Mouse (Mus musculus): ENCODE results near the gene Fam19a2.
A peak's percentile ranks its signal among the peaks of the same experiment; 100 is the strongest.

The Fam19a2 gene

DNA sequence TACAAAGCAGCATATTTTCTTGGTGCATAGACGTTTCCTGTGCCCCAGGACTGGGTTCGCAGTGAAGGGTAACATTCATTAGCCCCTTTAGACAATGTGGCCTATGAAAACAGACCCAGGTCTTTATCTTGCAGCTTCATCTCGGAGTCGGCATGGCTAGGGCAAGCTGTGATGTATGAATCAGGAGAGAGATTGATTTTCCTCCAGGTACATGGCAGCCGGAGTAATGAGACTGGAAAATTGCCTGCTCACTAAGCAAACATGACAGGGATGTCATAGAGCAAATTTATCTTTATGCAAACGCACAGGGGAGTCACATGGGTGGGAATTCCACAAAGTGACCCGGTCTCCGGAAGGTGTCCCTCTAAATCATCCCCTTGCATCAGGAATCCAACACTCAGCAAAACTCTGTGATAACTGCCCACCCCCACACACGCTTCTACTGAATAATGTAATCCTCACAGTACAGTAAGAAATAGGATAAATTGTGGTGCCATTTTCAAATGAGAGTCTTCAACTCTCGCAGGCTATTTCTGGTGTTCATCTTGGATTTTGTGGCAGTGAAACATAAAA is 306.9 kb downstream of the Fam19a2 start:
- no peak for DNase-seq (ENCODE audit: low spot score in 2 of 2)

DNA sequence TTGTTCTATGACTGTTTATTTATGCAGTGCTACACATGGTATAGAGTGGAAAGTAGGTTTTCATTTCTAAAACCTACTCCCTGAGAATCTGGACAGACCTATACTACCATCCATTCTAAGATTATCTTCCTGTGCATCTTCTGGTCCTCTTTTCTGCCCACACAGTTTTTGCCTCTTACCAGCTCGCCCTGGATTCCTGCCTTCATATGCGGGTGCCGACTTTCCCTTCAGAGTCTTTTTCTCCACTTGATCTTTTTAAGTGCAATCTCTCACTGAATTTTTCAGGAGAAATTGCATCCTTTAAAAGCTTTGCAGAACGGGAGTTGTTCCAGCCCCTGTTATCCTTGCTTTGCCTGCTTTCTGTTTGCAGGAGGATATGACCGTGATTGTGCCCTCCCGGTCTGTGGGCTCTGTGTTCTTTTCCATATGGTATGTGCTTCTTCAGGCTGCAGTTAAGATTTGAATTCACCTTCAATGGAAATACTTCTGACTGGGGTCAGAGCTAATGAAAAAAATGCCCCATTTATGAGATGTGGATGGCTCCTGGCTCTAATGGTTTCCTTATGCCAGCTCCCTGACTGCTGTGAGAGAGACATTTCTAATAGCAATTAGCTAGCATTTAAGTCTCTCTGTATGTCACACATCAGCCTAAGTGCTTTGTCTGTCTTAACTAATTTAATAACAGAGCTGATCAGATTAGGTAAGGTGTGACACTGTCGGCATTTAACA is 308.7 kb downstream of the Fam19a2 start:
- DNase-seq (ENCODE audit: low spot score in 2 of 2), result peak in 1 of 2 experiments; percentile 60

DNA sequence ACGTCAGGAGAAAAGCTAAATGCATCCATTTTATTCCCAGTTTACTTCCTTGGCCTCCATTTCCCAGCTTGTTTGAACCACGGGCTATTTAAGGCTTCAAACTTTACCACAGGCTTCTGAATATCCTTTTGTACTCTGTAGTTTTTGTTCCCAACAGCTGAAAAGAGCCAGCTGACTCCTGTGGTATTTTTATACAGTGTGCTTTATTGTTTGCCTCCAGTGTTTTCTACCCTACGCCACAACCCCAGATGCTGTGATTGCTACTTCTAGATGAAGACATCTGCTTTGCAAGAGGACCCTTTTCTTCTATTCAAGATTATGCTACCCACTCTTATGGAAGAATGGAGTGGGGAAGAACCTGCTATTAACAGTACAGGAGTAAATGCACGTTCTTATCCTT is 314.0 kb downstream of the Fam19a2 start:
- DNase-seq (ENCODE audit: low spot score in 2 of 2), result peak in 1 of 2 experiments; percentile 43

DNA sequence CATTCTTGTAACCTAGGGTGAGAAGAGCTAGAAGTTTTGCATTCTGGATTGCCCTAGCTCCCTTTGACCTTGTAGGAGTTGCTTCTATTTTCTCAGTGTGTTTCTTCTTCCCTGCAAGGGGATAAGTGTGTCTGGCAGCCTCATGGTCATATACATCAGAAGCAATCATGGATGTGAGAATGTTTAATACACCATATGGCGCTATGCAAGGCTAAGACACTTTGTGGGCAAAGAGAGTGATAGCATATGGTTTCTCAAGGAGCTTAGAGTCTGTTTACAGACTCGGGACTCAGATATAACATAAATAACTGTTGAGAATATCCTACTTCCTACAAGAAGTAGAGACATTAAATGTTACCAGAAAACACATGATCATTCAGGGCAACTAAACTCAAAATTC is 315.2 kb downstream of the Fam19a2 start:
- DNase-seq (ENCODE audit: low spot score in 2 of 2), result no peak

DNA sequence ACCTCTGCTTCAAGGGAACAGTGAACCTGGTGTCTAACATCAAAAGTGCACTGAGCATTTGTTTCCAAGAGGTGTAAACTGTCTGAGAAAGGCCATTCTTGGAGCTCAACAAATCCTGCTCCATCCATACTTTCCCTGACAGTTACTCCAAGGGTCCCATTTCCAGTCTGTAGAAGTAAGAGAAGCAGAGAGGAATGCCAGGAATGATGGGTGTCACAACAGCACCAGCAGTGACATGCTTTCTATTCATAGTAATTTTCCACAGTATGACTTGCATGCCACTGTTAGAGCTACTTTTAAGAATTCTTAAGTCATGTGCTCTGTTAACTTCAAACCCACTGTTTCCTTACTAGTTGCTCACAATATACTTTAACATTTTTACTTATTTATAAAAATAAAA is 331.2 kb downstream of the Fam19a2 start:
- DNase-seq (ENCODE audit: low spot score in 2 of 2), result no peak

DNA sequence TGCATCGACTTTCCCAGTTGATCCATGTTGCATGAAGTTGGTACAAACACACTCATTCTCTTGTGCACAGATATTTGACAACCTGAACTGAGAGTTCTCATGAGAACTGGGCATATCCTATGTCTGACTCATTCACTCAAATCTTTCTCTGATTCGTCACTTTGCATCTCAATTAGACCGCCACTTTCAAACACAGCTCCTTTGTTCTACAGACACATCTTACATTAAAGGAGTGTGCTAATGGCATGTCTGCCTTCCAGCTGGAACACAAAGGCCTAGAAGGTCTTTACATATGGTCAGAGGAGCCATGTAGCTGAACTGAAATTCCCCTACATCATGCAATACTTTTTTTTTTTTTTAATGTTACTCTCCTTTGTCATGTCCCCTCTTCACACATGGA is 333.3 kb downstream of the Fam19a2 start:
- no peak for DNase-seq (ENCODE audit: low spot score in 2 of 2)

DNA sequence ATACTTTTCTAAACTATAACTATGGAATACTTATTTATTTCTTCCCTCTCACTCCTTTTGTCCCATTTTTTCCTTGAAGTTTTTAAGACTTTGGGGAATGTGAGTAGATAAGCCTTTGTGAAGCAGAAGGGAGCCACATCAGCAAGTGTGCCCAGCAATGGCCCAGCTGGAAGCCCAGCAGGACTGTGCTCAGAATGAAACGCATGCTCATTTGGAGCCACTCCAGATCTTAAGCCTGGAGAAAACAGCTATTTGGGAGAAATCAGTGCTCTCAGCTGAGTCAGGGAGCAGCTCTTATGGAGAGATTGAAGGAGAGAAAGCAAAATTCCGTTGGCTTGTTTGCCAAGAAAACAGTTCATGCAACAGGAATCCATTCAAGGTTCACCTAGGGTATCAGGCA is 341.9 kb downstream of the Fam19a2 start:
- DNase-seq (ENCODE audit: low spot score in 2 of 2), result no peak

DNA sequence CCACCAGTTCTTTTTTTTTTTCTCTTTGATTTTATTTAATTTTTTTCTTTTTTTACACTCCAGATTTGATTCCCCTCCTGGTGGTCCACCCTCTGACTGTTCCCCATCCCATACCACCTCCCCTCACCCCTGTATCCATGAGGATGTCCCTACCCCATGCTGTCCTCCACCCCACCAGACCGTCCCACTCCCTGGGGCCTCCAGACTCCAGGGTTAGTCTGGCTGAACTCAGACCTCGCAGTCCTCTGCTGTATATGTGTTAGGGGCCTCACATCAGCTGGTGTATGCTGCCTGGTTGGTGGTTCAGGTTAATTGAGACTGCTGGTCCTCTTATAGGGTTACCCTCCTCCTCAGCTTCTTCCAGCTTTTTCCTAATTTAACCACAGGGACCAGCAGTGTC is 362.9 kb downstream of the Fam19a2 start:
- DNase-seq (ENCODE audit: low spot score in 2 of 2), result no peak

DNA sequence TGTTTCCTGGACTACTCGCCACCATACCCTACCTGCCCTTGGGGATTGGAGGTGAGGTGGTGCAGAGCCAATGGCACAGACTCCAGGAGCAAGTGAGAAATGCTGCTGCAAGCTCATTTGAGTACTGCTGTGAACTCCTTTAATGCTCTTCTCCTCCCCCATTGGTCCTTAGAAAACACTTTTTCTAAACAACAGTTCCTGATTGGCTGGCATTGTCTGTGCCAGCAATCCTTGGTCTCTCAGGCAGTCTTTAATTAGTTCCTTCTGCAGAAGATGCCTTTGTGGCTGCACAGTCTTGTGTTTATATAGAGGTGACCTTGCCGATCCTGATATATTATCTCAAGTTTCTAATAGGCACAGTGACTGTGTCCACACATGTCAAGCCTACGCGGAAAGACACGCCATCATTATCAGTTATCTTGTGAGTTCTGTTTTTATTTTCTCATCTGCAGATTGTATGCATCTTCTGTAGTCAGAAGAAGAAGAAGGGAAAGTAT is 365.5 kb downstream of the Fam19a2 start:
- no peak for DNase-seq (ENCODE audit: low spot score in 2 of 2)

DNA sequence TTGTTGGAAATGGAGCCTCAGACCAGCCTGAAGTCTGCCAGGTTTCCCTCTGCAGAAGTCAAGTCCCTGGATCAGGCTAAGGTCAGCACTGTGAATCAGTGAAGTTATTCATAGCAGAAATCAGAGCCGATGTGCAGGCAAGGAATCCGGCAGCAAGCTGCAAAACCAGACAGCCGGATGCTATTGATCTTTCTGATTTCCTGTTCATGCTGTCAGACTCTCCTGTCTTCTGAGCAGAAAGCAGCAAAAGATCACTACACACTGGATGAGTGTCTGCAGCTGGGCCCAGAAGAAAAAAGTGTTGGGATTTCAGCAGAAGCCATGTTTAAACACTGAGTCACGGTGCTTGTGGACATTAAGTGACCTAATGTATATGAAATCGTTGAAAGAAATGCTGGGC is 368.2 kb downstream of the Fam19a2 start:
- no peak for DNase-seq (ENCODE audit: low spot score in 2 of 2)

DNA sequence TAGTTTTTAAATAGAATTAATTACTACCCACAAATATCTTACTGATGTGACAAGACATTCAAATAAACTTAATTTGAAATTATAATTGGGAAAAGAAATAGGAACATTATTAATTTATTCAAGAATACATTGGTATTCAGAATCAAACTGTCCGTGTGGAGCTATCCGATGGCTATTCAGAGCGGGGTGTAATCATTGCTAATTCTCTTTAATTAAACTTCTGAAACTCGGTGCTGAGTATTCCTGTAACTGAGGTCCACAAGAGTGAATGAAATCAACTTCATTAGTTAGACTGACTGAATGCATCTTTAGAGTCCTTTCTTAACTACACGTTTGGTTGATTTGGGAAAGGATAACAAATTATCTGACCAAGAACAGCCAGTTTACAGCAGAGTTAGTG is 372.9 kb downstream of the Fam19a2 start:
- no peak for DNase-seq (ENCODE audit: low spot score in 2 of 2)

DNA sequence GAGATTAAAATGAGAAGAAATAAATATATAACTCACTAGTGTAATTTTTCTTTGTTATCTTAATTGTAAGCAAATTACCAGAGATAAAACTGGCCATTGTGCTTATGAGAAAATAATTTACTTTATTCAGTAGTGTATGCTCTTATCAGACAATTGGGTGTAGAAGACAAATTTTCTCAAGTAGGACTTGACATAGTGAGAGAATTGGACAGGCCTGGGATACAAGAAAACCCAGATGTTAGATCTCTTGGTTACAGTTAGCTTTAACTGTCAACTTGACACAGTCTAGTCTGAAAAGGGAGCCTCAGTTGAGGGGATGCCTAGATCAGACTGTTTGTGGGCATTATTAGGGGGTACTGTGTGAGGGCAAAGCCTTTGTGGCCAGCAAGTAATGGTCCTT is 373.7 kb downstream of the Fam19a2 start:
- DNase-seq (ENCODE audit: low spot score in 2 of 2), result no peak

DNA sequence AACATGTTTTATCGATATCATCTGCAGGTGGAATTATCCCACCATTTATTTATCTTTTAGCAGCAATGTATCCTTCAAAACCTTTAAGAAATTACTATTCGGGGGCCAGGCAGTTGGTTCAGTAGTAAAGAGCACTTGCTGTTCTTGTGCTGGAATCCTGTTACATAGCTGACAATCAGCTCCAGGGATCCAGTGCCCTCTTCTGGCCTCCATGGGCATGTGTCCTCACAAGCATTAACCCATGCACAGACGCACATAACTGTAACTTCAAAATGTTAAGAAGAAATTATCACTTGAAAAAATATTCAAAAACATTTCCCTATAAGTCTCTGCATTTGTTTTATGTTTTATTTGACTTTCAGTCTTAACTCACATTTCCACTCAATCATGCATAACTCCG is 381.8 kb downstream of the Fam19a2 start:
- DNase-seq (ENCODE audit: low spot score in 2 of 2), result no peak

DNA sequence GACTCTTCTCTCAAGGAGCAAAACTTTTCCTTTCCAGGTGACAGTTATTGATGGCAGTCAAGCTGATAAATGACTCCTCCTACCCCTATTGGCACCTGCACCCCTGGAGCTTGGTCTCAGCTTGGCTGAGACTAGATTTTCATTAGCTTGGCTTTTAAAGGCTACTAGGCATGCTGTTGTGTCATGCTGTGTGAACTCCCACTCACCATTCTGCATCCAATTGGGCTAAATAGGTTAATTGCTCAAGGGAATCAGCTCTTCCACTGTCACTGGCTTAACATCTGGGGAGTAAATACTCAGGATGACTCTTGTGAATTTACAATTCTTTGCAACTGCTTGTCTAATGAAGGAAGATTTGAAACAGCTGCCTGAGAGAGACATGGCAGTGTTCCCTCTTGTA is 407.4 kb downstream of the Fam19a2 start:
- DNase-seq (ENCODE audit: low spot score in 2 of 2), result no peak

DNA sequence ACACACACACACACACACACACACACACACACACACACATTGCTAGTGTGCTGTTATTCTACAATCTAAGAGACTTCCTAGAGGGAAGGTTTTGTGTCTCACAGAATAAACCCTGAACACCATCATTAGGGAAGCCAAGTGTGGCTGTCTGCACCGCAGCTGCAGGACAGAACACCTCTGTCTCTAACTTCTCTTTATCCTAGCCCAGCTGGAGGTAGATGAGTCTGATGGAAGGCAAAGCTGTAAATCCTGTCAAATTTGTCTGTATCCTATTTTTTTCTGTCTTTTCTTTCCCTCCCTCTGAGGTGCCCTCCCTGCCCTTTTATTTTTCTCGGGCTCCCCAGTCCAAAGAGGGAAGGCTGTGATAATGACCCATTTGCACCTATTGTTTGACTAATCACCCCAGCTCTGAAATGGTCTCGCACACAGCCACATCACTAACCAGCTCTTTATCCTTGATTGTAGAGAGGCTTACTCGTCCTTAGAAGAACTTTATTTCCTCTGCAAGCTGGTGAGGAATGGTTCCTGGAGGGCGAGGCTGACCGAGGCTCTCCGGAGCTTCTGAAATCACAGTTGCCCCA is 414.6 kb downstream of the Fam19a2 start:
- no peak for DNase-seq (ENCODE audit: low spot score in 2 of 2)

DNA sequence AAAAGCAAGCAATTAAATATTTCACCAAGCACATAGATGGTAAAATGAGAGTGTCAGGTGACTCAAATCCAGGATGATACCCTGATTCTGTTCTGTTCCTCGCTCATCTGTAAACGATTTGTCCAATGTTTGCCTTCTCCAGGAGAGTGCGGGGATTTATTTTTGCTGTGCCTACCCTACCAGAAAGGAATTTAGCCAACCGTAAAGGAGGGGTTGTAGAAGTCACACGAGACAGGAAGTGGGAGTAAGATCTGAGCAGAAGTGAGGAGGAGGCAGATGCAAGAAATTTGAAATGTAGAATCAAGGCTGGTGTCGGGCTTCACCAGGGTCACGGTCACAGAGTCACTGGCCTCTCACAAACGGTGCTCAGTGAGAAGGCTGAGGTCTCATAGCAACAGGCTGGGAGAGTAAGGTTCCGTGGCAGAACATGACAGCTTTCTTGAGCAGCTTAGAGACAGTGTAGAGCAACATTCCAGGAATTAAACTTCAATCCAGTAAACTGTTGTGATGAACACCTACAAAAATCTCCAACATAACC is 419.0 kb downstream of the Fam19a2 start:
- no peak for DNase-seq (ENCODE audit: low spot score in 2 of 2)

DNA sequence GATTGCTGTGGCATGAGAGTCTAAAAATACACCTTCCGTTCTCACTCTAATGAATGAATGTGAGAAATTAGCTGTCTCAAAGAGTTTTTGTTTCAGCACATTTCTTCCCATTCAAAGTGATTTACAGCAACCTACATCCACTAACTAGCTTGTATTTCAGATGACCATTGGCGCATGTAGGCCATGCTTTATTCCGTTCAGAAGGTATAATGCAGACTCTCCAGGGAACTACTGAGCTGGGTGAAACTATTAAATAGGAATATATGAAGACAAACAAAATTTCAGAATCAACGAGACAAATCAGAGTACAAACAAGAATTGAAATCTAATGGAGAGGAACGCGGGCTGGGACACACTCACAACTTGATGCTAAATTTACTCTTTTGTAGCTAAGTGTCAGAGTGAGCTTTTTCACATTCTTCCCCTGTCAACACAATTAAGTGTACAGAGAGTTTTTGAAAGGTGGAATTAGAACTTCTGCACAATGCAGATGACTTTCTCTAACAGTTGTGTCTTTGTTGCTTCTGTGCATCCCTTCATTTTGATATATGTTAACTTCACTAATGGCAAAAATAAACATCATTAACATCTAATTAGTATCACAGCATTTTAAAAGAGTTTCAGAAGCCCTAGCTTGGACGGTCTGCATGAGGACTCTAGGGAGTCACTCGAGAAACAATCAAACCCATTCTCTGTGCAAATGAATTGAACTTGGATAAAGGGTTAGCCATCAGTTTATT is 428.6 kb downstream of the Fam19a2 start:
- DNase-seq (ENCODE audit: low spot score in 2 of 2), result no peak

DNA sequence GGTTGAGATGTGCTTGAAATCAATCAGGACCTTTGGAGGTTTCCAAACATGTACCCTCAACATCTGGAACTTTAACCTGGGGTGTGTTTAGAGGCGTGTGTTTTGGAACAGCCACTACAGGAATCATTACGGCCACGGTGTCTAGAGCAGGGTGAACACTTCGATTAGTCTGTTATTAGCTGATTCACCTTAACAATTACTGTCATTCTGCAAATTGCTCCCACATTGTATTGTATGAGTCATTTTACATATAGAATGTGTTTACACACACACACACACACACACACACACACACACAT is 429.1 kb downstream of the Fam19a2 start:
- DNase-seq (ENCODE audit: low spot score in 2 of 2), result no peak

DNA sequence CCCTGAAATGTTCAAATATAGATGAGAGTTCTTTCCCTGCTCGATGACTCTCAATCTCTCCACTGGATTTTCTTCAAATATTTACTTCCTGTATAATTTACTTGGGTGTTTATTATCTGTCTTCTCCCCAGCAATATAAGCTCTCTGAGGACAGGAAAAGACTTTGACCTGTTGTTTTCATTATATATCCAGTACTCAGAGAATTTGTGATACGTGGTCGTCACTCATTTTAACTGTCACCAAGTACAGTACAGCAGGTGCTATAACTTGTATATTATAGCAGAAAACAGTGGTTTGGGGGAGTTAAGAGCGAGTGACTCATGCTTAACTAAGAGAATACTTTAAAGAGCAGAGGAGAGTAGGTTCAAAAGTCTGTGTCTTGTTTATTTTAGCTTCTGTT is 438.8 kb downstream of the Fam19a2 start:
- no peak for DNase-seq (ENCODE audit: low spot score in 2 of 2)

DNA sequence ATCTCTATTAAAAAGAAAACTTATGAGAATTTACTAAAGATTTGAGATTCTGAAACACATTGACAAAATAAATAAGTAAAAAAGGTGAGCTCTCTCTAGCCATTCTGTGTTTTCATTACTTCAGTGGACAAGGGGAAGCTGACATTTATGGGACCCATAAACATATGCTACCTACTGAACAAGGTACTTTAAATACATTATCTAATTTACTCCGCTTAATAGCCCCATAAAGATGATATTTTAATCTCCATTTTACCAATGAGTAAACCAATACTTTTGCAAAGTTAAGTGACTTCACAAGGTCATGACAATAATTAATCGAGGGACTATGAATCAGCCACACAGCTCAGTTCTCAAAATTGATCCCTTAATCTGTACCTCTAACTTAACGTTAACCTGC is 443.2 kb downstream of the Fam19a2 start:
- no peak for DNase-seq (ENCODE audit: low spot score in 2 of 2)

DNA sequence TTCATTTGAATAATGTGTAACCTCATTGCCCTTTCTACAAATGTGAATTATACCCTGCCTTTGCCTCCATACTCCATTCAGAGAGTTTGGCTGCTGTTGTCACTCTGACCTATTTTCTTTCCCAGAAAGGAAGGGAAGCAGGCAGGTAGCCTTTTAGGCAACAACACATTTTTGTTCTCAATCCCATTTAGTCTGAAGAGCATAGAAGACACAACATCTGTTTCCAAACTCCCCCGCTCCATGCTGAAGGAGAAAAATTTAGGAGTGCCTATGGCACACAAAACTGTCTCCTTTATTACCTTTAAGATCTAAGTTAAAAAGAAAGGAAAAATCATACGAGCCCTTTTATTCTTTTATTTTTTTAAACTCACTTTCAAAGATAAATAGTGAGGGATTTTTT is 446.9 kb downstream of the Fam19a2 start:
- peak in 1 of 2 experiments; percentile 28 for DNase-seq (ENCODE audit: low spot score in 2 of 2)

DNA sequence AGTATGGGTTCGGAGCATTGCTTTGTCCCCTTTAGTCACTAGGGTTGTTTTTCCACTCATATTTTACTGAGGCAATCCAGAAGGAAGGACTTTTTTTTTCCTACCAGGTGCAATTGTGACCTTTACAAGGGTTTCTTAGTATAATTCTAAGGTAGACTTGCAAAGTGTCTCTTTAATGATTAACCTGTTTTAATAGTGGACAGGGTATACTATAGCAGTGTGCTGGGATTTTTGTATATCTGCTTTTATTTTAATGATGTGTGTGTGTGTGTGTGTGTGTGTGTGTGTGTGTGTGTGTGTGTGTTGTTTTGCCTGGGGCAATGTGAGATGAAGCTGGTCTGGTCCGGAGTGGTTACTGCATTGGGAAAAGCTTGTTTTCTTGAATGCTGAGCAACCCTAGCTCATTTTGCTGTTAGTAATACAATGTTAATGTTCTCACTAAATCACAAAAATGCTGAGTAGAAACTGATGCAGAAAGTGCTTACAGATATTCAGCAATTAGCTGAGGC is 458.2 kb downstream of the Fam19a2 start:
- DNase-seq (ENCODE audit: low spot score in 2 of 2), result no peak

All from right cerebral cortex, postnatal 36 days (tissue).